17 mouse cellular contexts compared by ENCODE assay signal in the genomic region with DNA sequence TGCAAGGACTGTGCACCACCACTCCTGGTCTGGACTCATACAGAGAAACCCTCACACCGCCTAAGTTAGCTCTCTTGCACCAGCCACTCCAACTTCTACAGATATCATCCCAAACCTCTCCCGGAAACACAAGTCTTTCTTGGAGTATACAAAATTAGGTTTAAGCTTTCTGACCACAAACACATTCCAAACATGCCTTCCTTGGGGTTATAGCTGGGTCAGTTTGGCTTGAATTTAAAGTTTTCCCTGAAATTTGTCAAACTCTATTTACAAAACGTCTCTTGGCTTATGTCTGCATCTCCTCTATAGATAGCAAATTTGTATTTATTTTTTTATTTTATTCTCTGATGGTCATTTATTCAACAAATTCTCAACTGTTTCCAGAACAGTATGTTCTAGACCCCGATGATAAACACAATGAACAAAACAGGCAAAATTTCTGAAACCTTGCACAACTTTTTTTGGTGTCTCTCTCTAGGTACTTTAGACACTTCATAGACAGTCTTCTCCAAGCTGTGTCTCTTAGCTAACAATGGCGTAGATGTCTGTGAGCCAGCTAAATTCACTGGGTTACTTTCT. TPM values are rescaled to one million over a fixed set of nuclear protein-coding genes. Genes with fewer than 3 reads are reported as not detected.
DNase-seq lines count a peak whose midpoint lies in the region; ATAC-seq and TF ChIP-seq lines count a peak whose summit lies in the region.
"Had no signal": no experiment of that assay in that cellular context is flagged by ENCODE, and none has a peak within 500 bp of the region (broad histone marks: within the 10 kb centered on the region; RNA-seq: fewer than 3 reads in every experiment).

No protein-coding gene starts in this region.

- ATAC-seq in heart, embryonic 16.5 days (replicated peaks; ENCODE audit: extremely low read depth, insufficient read depth, low FRiP score): no peak
- no peak for ATAC-seq in liver, postnatal 0 days
- ATAC-seq: inflammation-experienced regulatory T-cells, adult 6 months; midbrain, embryonic 13.5 days had no signal

- no peak for TF ChIP-seq CTCF in liver, adult 2 months (IDR thresholded peaks at IDR 0.05; ENCODE audit: low read depth, low read length)
- TF ChIP-seq CTCF in liver, postnatal 0 days (IDR thresholded peaks at IDR 0.05; ENCODE audit: low read depth): no peak

- no peak for TF ChIP-seq POLR2A in liver, adult 2 months (IDR thresholded peaks at IDR 0.05; ENCODE audit: extremely low read depth, insufficient read depth, low read length)

- no peaks in the 10 kb centered on the region for H3K9me3 ChIP-seq in heart, embryonic 16.5 days (replicated peaks; ENCODE audit: control insufficient read depth, low read length)
- H3K9me3 ChIP-seq in liver, postnatal 0 days (ENCODE audit: low read length): no peaks in the 10 kb centered on the region
- H3K9me3 ChIP-seq: forebrain, embryonic 12.5 days; hindbrain, embryonic 10.5 days; midbrain, embryonic 13.5 days had no signal

- intact Hi-C loops in heart, postnatal 25 days (cut with DNase I): no loop called here

- H3K27me3 ChIP-seq in heart, embryonic 16.5 days (ENCODE audit: control insufficient read depth, insufficient read depth, low read length): no peaks in the 10 kb centered on the region
- no peaks in the 10 kb centered on the region for H3K27me3 ChIP-seq in liver, adult 2 months (ENCODE audit: control insufficient read depth, insufficient read depth, low read length)
- no peaks in the 10 kb centered on the region for H3K27me3 ChIP-seq in liver, postnatal 0 days (ENCODE audit: insufficient read depth, low read length)
- H3K27me3 ChIP-seq: forebrain, embryonic 12.5 days; midbrain, embryonic 13.5 days had no signal

- peak overlapping the region; percentile 32; the same call in 1 of the 2 replicates for H3K4me2 ChIP-seq in heart, embryonic 16.5 days (ENCODE audit: low read depth, low read length)
- H3K4me2 ChIP-seq in liver, postnatal 0 days (ENCODE audit: low read depth, low read length): no peak overlapping the region
- H3K4me2 ChIP-seq: forebrain, embryonic 12.5 days; midbrain, embryonic 13.5 days had no signal

- TF ChIP-seq EP300 in liver, postnatal 0 days (IDR thresholded peaks at IDR 0.05; ENCODE audit: low read depth): no peak

- peak overlapping the region; percentile 73 for H3K27ac ChIP-seq in heart, embryonic 16.5 days (ENCODE audit: low read length)
- 0 out of 2 replicates have a peak overlapping the region, but pooled peaks have one; percentile 35 for H3K27ac ChIP-seq in liver, adult 2 months (replicated peaks; ENCODE audit: insufficient read depth, low read depth, low read length)
- H3K27ac ChIP-seq in liver, postnatal 0 days (ENCODE audit: low read depth): no peak overlapping the region
- H3K27ac ChIP-seq: forebrain, embryonic 12.5 days; hindbrain, embryonic 10.5 days; midbrain, embryonic 13.5 days had no signal

- DNase-seq in heart, postnatal 25 days (ENCODE audit: low spot score): no peak
- DNase-seq in liver, adult 2 months (ENCODE audit: extremely low read depth, low read depth, low spot score): no peak
- no peak for DNase-seq in liver, postnatal 0 days
- DNase-seq in 3T3-L1 (ENCODE audit: low read depth, low spot score) (peak; percentile 67), NIH3T3 (ENCODE audit: low read depth) (peak; percentile 70)
- no peak for DNase-seq in urinary bladder, adult 18-20 months (ENCODE audit: low spot score in 2 of 2)
- DNase-seq: cerebellum, adult 11-12 months; right cerebral cortex, postnatal 14 days had no signal

- no peak overlapping the region for H3K4me3 ChIP-seq in heart, embryonic 16.5 days (ENCODE audit: low read length)
- no peak overlapping the region for H3K4me3 ChIP-seq in liver, adult 2 months (ENCODE audit: insufficient read depth, low read depth, low read length)
- H3K4me3 ChIP-seq in liver, postnatal 0 days (ENCODE audit: low read depth, low read length): no peak overlapping the region
- H3K4me3 ChIP-seq: forebrain, embryonic 12.5 days; hindbrain, embryonic 10.5 days; midbrain, embryonic 13.5 days had no signal

- H3K79me2 ChIP-seq in liver, adult 2 months (ENCODE audit: control insufficient read depth, insufficient read depth, low read length): peaks cover 34% of the 10 kb centered on the region; the same call in 1 of the 2 replicates

- H3K4me1 ChIP-seq in heart, embryonic 16.5 days (ENCODE audit: control insufficient read depth, insufficient read depth, low read length): peaks cover 42% of the 10 kb centered on the region
- H3K4me1 ChIP-seq in liver, adult 2 months (ENCODE audit: control insufficient read depth, insufficient read depth, low read length): peaks cover 11% of the 10 kb centered on the region
- H3K4me1 ChIP-seq in liver, postnatal 0 days (ENCODE audit: insufficient read depth): peaks cover 9% of the 10 kb centered on the region; the same call in 1 of the 2 replicates

- no peak overlapping the region for H3K9ac ChIP-seq in heart, embryonic 16.5 days (ENCODE audit: low read length)
- H3K9ac ChIP-seq in liver, adult 2 months (ENCODE audit: low read depth, low read length): no peak overlapping the region
- H3K9ac ChIP-seq in liver, postnatal 0 days (replicated peaks): no peak overlapping the region
- H3K9ac ChIP-seq: forebrain, embryonic 12.5 days; midbrain, embryonic 13.5 days had no signal

- no peaks in the 10 kb centered on the region for H3K36me3 ChIP-seq in heart, embryonic 16.5 days (ENCODE audit: control insufficient read depth, insufficient read depth)
- peaks cover 4% of the 10 kb centered on the region; the same call in 1 of the 2 replicates for H3K36me3 ChIP-seq in liver, adult 2 months (ENCODE audit: control insufficient read depth, insufficient read depth, low read length)
- no peaks in the 10 kb centered on the region for H3K36me3 ChIP-seq in liver, postnatal 0 days (replicated peaks; ENCODE audit: insufficient read depth, low read length)
- H3K36me3 ChIP-seq: forebrain, embryonic 12.5 days; midbrain, embryonic 13.5 days had no signal

- 52% methylated on average over 5 of the region's 5 CpGs for WGBS in heart, embryonic 16.5 days
- WGBS in liver, adult 2 months: 76% methylated on average over 5 of the region's 5 CpGs
- WGBS in liver, postnatal 0 days (ENCODE audit: insufficient replicate concordance): 78% methylated on average over 5 of the region's 5 CpGs

RNA-seq across cellular contexts. Expression of gene 4931406P16Rik, which starts 4.1 kb away (rescaled TPM):
- polyA plus RNA-seq in heart, embryonic 16.5 days (2015; fragmentation: Nextera tagmentation; extraction: Ambion mirVana): 24.8 and 28.4 TPM in 2 replicates
- total RNA-seq in heart, postnatal 25 days (2021): 10 to 100 TPM; 45.3 to 52.9 TPM
- 11.7 and 12.6 TPM in 2 replicates for total RNA-seq in liver, adult 2 months (2014; rRNA removed)
- 6.9 and 10.1 TPM in 2 replicates for polyA plus RNA-seq in liver, adult 2 months (2012; rRNA removed)
- polyA plus RNA-seq in liver, postnatal 0 days (2015; fragmentation: Nextera tagmentation; extraction: Ambion mirVana): 9.3 and 10.3 TPM in 2 replicates

RNA-seq across cellular contexts. Expression of gene Gm6096, which starts 58.4 kb away (rescaled TPM):
- 0.42 and 0.52 TPM in 2 replicates for polyA plus RNA-seq in heart, embryonic 16.5 days (2015; fragmentation: Nextera tagmentation; extraction: Ambion mirVana)
- total RNA-seq in heart, postnatal 25 days (2021): not detected
- total RNA-seq in liver, adult 2 months (2014; rRNA removed): not detected in 2 replicates
- not detected in 2 replicates for polyA plus RNA-seq in liver, adult 2 months (2012; rRNA removed)
- polyA plus RNA-seq in liver, postnatal 0 days (2015; fragmentation: Nextera tagmentation; extraction: Ambion mirVana): not detected in 2 replicates
- total RNA-seq: common myeloid progenitor, adult 5-6 weeks; layer of hippocampus, postnatal 10 days; left cerebral cortex, postnatal 36 days had no signal
- polyA plus RNA-seq: embryonic facial prominence, embryonic 14.5 days; forebrain, embryonic 12.5 days; hindbrain, embryonic 10.5 days; inflammation-experienced regulatory T-cells, adult 6 months had no signal

Comparison
In these comparisons a context has a peak if more than half of its experiments do, and no peak if none do; other contexts are left out.
1. DNase-seq: peak in 3T3-L1 (single experiment) and NIH3T3 (single experiment); none in heart, postnatal 25 days (single experiment), liver, adult 2 months (single experiment), liver, postnatal 0 days (single experiment) and urinary bladder, adult 18-20 months (0 of 2).